Mouse (Mus musculus): ENCODE results near the gene Ddr1.

- TF ChIP-seq EP300 (IDR thresholded peaks at IDR 0.05; ENCODE audit: low read depth) (no peak), CTCF (IDR thresholded peaks at IDR 0.05; ENCODE audit: low read depth) (no peak)
These were observed 23.8 kb downstream of the Ddr1 start for GRCm38 (mm10) chr17:35680591-35680990.
